Mouse (Mus musculus): ENCODE data around the gene Gm20388.

The Gm20388 gene

GRCm38 (mm10) chr8:124267206-124267605 is 4356.6 kb downstream of the Gm20388 start:
- DNase-seq (ENCODE audit: low spot score in 2 of 2): no peak

- DNase-seq (ENCODE audit: low spot score in 2 of 2): no peak
Observed at GRCm38 (mm10) chr8:124270504-124270903, 4359.9 kb downstream of the Gm20388 start.

GRCm38 (mm10) chr8:124270904-124271303 is 4360.3 kb downstream of the Gm20388 start:
- no peak for DNase-seq (ENCODE audit: low spot score in 2 of 2)

GRCm38 (mm10) chr8:124271518-124271917 is 4360.9 kb downstream of the Gm20388 start:
- DNase-seq (ENCODE audit: low spot score in 2 of 2): no peak

GRCm38 (mm10) chr8:124272792-124273191 is 4362.2 kb downstream of the Gm20388 start:
- DNase-seq (ENCODE audit: low spot score in 2 of 2): no peak

GRCm38 (mm10) chr8:124273606-124274218 is 4363.1 kb downstream of the Gm20388 start:
- peak; percentile 31 to 32 for DNase-seq (ENCODE audit: low spot score in 2 of 2)

GRCm38 (mm10) chr8:124274441-124275120 is 4363.9 kb downstream of the Gm20388 start:
- no peak for DNase-seq (ENCODE audit: low spot score in 2 of 2)

GRCm38 (mm10) chr8:124275377-124276071 is 4364.9 kb downstream of the Gm20388 start:
- DNase-seq (ENCODE audit: low spot score in 2 of 2): no peak

- DNase-seq (ENCODE audit: low spot score in 2 of 2): no peak
Observed at GRCm38 (mm10) chr8:124277951-124278910, 4367.6 kb downstream of the Gm20388 start.

GRCm38 (mm10) chr8:124278956-124279689 is 4368.5 kb downstream of the Gm20388 start:
- DNase-seq (ENCODE audit: low spot score in 2 of 2): no peak

GRCm38 (mm10) chr8:124279690-124279985 is 4369.0 kb downstream of the Gm20388 start:
- DNase-seq (ENCODE audit: low spot score in 2 of 2): no peak

GRCm38 (mm10) chr8:124281700-124282541 is 4371.3 kb downstream of the Gm20388 start:
- DNase-seq (ENCODE audit: low spot score in 2 of 2): no peak

GRCm38 (mm10) chr8:124282878-124283630 is 4372.4 kb downstream of the Gm20388 start:
- no peak for DNase-seq (ENCODE audit: low spot score in 2 of 2)

GRCm38 (mm10) chr8:124283644-124284332 is 4373.1 kb downstream of the Gm20388 start:
- no peak for DNase-seq (ENCODE audit: low spot score in 2 of 2)

- DNase-seq (ENCODE audit: low spot score in 2 of 2): no peak
Observed at GRCm38 (mm10) chr8:124284333-124284711, 4373.7 kb downstream of the Gm20388 start.

- DNase-seq (ENCODE audit: low spot score in 2 of 2): no peak
Observed at GRCm38 (mm10) chr8:124284984-124285576, 4374.4 kb downstream of the Gm20388 start.

- DNase-seq (ENCODE audit: low spot score in 2 of 2): no peak
Observed at GRCm38 (mm10) chr8:124286461-124287124, 4376.0 kb downstream of the Gm20388 start.
